Mouse (Mus musculus): ENCODE data around the gene Gramd4.

Gramd4 gene

GRCm38 (mm10) chr15:86181941-86182439 lies 124.5 kb downstream of the Gramd4 start:
- DNase-seq (ENCODE audit: low spot score in 2 of 2): no peak

- peak in 1 of 2 experiments; percentile 65 for DNase-seq (ENCODE audit: low spot score in 2 of 2)
Observed at GRCm38 (mm10) chr15:86182646-86183045, 125.2 kb downstream of the Gramd4 start.

GRCm38 (mm10) chr15:86183484-86183883 lies 126.0 kb downstream of the Gramd4 start:
- no peak for DNase-seq (ENCODE audit: low spot score in 2 of 2)

DNA sequence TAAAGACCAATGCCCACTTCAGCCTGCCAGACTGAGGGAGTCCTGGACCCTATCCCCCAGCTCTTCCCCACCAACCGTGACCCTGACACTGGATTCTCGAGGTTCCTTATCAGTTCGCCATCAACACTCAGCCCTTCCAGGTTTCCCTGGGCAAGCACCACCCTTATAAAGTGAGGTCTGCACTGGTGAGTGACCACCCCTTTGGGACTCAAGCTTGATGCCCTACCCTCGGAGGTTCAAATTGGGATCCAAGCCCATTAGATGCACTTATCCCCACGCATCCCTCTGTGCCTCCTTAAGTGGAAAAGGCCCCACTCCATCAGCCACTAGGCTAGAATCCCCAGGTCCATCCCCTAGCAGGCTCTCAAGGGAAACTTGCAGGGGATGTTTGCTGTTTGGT lies 126.6 kb downstream of the Gramd4 start:
- no peak for DNase-seq (ENCODE audit: low spot score in 2 of 2)

DNA sequence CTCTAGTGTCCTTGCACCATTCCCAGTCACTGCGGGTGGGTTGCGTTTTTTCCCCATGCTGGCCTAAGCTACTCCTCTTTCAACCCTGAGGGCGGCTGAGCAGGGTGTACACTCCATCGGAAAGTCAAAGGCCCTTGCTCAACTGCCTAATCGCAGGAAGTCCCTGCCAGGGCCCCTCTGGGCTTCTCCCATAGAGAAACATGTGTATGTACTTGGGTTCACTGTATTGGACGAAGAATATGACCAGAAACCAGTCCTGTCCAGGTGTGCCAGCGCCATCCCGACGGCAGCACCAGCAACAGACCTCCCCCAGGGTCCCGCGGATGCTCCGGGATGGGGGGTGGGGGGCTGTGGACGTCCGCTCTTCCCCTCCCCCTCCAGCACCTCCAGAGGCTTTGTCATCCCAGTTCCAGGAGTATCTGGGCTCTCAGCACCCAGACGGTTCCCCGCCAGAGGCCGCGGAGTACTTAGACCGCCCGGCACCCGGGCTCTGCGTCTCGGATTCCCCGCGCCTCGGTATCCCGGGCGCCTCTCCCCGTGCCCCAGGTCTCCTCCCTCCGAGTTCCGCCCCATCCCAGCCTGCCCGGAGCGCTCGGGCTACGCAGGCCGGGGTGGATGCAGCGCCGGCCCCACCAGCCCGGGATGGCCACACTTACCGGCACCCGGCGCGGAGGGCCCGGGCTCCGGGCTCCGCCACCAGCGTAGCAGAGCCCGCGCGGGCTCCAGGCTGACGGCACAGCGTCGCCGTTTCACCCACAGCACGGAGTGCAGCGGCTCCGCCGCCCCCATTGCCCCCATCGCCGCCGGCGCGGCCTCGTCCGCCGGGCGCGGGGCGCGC lies 127.6 kb downstream of the Gramd4 start:
- DNase-seq (ENCODE audit: low spot score in 2 of 2): peak; percentile 40 to 49

DNA sequence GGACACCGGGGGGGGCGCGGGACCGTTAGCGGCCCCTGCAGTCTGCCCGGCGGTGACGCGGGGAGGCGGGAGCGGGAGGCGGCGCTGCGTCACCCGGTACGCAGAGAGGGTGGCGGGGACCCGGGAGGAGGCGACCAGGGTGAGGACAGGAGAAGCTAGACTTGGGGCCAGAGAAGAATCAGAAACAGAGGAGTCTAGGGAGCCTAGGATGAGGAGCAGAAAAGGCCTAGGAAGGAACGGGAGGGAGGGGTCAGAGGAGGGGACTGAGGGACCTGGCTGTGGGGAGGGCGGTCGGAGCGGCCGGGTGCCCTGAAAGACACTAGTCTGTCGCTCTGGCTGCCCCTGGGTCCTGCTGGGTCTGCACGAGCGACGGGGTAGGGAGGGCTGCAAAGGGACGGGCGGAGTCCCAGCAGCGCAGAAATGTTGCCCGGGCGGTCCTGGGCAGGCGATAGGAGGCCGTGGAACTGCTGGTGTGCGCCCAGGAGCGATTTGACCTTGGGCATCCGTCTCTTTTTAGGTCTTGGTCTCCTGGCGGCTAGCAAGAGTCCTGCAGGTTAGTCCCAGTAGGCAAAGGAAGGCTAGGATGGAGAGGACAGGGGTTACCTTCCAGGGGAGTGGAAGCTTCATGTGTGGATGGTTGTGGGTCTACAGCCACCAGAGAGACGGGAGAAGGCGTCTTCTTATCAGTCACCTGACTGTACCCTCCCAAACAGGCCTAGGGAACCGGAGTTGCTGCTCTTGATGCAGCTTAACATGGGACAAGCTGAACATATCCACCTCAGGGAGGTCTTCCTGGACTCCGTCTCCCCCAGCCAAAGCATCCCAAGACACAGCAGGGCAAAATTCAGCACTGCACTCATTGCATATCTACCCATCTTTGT lies 128.4 kb downstream of the Gramd4 start, which contains the start of gene Cerk:
TSS of gene Cerk (minus strand) at position 453 of the 881 bp plus-strand sequence.
- peak; percentile 63 to 85 for DNase-seq (ENCODE audit: low spot score in 2 of 2)

DNA sequence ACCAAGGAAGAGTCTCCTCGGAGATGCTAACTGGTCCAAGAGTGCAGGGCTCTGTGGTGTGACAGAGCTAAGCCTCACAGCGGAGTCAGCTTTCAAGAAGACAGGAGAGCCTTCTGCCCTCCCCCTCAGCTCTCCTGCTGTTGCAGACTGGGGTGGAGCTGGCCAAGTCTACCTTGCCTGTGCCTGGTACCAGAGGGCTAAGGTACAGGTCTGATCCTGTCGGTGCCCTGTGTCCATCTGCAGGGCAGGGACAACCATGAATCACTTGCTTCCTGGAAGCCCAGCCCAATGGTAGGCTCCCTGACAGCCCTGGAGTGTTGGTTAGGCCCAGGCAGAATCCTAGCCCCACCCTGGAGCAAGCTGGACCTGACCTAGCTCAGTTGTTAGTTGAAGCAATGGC lies 129.2 kb downstream of the Gramd4 start:
- no peak for DNase-seq (ENCODE audit: low spot score in 2 of 2)
